Mouse (Mus musculus): ENCODE measurements around the gene St6galnac3.

DNA sequence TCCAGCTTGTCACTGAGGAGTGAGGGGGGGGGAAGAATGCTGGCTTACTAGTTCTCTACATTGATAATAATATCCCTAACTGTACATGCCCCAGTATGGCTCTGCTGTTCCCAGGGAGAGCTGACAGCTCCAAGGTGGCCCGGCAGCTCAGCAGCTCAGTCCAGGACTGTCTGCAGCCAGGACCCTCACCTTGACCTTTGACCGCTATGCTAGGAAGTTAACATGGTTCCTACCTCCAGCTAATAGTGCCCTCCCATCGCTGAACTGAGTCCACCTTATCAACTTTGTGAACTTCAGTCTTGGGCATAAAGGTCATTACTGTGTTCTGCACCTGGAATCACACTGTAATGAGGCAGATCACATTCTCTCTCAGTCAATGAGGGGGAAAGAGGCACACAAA lies 419.8 kb downstream of the St6galnac3 start:
- TF ChIP-seq IRF4 (IDR thresholded peaks at IDR 0.05; ENCODE audit: low read depth, low read length) (no peak), MAZ (IDR thresholded peaks at IDR 0.05; ENCODE audit: low read depth, low read length) (no peak), ZNF384 (IDR thresholded peaks at IDR 0.05; ENCODE audit: low read depth, low read length) (no peak), SIN3A (IDR thresholded peaks at IDR 0.05; ENCODE audit: low read length) (no peak), HCFC1 (IDR thresholded peaks at IDR 0.05; ENCODE audit: low read depth, low read length) (no peak), BHLHE40 (IDR thresholded peaks at IDR 0.05; ENCODE audit: low read depth, low read length) (no peak)

Data from CH12.LX (cell line).